Mouse (Mus musculus) G1E (cell line): ENCODE results near the gene Cables2. TPM values are rescaled to one million over a fixed set of nuclear protein-coding genes. Genes with fewer than 3 reads are reported as not detected.
"Not testable (repeated sequence)": the region's sequence is repeated elsewhere in the genome, so short reads cannot be mapped to it uniquely, and the experiment has no call there.

ENCODE experiments used
- ATAC-seq: 2 replicates; pipeline ENCODE4 v1.8.0; 2016; ENCODE audit warnings: mild to moderate bottlenecking; ENCODE audit not compliant: insufficient number of reproducible peaks, poor library complexity, low FRiP score, severe bottlenecking; ENCODE audit errors: extremely low read depth
- DNase-seq: peaks from one replicate; pipeline ENCODE4 v3.0.0; 2012; ENCODE audit warnings: low spot score
- H3K27me3 ChIP-seq: 2 replicates; pipeline ENCODE4 v1.6.1; 2012; ENCODE audit warnings: mild to moderate bottlenecking, low read length, inconsistent platforms; ENCODE audit not compliant: insufficient read depth
- H3K36me3 ChIP-seq: replicated peaks from 2 replicates; pipeline ENCODE3; 2012; ENCODE audit warnings: mild to moderate bottlenecking, inconsistent platforms
- H3K4me1 ChIP-seq: 2 replicates; pipeline ENCODE4 v1.6.1; 2012; ENCODE audit warnings: low read depth, low read length, inconsistent platforms, mixed read lengths; ENCODE audit not compliant: insufficient read depth
- H3K4me3 ChIP-seq: 2 replicates; pipeline ENCODE4 v1.5.1; 2012; ENCODE audit warnings: low read depth, mild to moderate bottlenecking, inconsistent platforms, low read length, moderate library complexity, mixed read lengths
- H3K9me3 ChIP-seq: replicated peaks from 2 replicates; pipeline ENCODE4 v1.6.1; 2012; ENCODE audit warnings: inconsistent platforms
- CTCF ChIP-seq: IDR thresholded peaks from 2 replicates; pipeline ENCODE4 v1.5.1; 2012; ENCODE audit warnings: low read depth, low read length, inconsistent platforms, mixed read lengths
- GATA1 ChIP-seq: IDR thresholded peaks from 2 replicates; pipeline ENCODE4 v1.6.1; 2012; ENCODE audit warnings: borderline replicate concordance, low read length, inconsistent platforms, mixed read lengths
- GATA2 ChIP-seq: IDR thresholded peaks from 2 replicates; pipeline ENCODE4 v1.6.1; 2012; ENCODE audit warnings: low read depth, low read length, inconsistent platforms, borderline replicate concordance
- POLR2AphosphoS5 ChIP-seq: IDR thresholded peaks from 2 replicates; pipeline ENCODE4 v1.6.1; 2012; ENCODE audit warnings: low read depth, low read length, inconsistent platforms; ENCODE audit not compliant: insufficient replicate concordance
- TAL1 ChIP-seq: conservative IDR thresholded peaks from 2 replicates; pipeline ENCODE4 v1.6.1; 2012; ENCODE audit warnings: low read depth, low read length, inconsistent platforms, mixed read lengths
- polyA plus RNA-seq: library from polyadenylated mRNA; stranded (reverse); fragments of >175 nt; gene quantifications from 2 replicates; pipeline ENCODE4 v1.2.3, GENCODE M21; 2012
- total RNA-seq, 2 experiments: library from RNA; stranded (forward) in 1 of 2; stranded (reverse) in 1 of 2; fragments of 200-1000 nt in 1 of 2; fragments of >200 nt in 1 of 2; fragmentation: Nextera tagmentation in 1 of 2; gene quantifications; 2 replicates each; pipeline ENCODE4 v1.2.3; 2014 to 2017

Cables2 gene
- total and polyA plus RNA-seq, 3 experiments = 8.7 to 14.5 (median 9.7) TPM

DNA sequence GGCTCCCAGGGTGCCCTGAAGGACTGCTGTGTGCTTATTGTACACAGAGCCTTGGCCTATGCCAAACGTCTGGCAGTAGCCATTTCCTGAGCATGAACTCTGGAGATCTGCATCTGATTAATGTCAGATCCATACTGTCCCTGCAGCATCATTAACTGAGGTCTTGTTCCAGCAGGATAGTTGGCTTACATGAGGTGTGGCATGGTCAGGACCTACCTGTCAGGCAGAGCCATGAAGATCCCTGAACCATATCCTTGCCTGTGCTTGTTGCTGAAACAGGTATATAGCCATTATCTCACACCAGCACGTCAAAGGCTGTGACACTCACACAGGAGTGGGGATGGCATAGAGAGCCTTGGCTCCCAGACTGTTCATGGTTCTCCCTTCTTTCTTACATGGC is 5.3 kb downstream of the Cables2 start:
- H3K4me3 ChIP-seq = no peak overlapping the region
- TF ChIP-seq POLR2AphosphoS5 = no peak
- no peak for TF ChIP-seq CTCF
- TF ChIP-seq TAL1 = no peak
- TF ChIP-seq GATA1 = no peak
- no peak for TF ChIP-seq GATA2
- no peak for ATAC-seq
- peaks cover 32% of the 10 kb centered on the region for H3K4me1 ChIP-seq
- H3K36me3 ChIP-seq = peaks cover 91% of the 10 kb centered on the region
- no peak for DNase-seq
- H3K9me3 ChIP-seq = no peaks in the 10 kb centered on the region
- no peaks in the 10 kb centered on the region for H3K27me3 ChIP-seq

DNA sequence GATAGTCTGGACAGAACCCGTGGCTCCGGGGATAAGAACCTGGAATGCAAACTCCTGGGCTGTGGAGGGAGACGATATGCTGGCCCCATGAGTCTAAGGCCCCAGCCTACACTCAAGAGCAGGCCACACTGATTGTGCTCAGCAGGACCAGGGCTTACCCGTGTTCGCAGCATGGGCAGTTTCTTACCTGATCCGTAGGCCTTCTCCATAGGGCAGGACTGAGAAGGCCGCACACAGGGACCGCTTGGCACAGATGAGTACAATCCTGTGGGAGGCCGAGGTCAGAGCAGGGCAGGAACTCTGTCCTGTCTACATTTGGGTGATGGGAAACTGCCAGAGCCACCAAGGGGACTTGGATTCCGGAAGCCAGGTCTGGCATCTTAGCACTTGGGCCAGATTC is 10.4 kb downstream of the Cables2 start:
- Histone ChIP-seq H3K36me3 (peaks cover 97% of the 10 kb centered on the region), H3K4me1 (peaks cover 30% of the 10 kb centered on the region), H3K4me3 (no peak overlapping the region), H3K9me3 (no peaks in the 10 kb centered on the region), H3K27me3 (no peaks in the 10 kb centered on the region)
- DNase-seq (no peak), ATAC-seq (no peak)
- no peak for TF ChIP-seq GATA2
- no peak for TF ChIP-seq TAL1
- no peak for TF ChIP-seq GATA1
- no peak for TF ChIP-seq POLR2AphosphoS5
- TF ChIP-seq CTCF = no peak

DNA sequence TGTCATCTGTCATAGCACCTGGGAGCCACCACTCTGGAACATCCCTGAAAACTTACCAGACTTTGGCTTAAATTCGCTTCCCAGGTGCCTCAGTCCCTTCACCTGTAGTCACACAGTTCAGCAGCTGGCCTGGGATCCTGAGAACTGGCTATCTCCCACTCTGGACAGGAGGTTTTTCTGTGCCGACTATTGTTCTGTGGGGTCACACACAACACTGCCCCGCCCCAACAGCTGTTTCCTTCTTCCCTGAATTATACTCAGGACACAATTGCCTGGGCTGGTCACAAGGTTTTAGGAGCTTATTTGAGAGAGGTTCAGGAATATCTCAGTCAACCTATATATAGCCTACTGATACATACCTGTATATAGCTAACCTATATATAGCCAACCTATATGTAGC is 10.9 kb downstream of the Cables2 start:
- Histone ChIP-seq H3K9me3 (no peaks in the 10 kb centered on the region), H3K36me3 (peaks cover 97% of the 10 kb centered on the region), H3K4me1 (peaks cover 31% of the 10 kb centered on the region), H3K27me3 (no peaks in the 10 kb centered on the region), H3K4me3 (no peak overlapping the region)
- TF ChIP-seq TAL1 = no peak
- no peak for TF ChIP-seq GATA1
- TF ChIP-seq GATA2 = no peak
- no peak for TF ChIP-seq POLR2AphosphoS5
- no peak for TF ChIP-seq CTCF
- no peak for DNase-seq
- no peak for ATAC-seq

DNA sequence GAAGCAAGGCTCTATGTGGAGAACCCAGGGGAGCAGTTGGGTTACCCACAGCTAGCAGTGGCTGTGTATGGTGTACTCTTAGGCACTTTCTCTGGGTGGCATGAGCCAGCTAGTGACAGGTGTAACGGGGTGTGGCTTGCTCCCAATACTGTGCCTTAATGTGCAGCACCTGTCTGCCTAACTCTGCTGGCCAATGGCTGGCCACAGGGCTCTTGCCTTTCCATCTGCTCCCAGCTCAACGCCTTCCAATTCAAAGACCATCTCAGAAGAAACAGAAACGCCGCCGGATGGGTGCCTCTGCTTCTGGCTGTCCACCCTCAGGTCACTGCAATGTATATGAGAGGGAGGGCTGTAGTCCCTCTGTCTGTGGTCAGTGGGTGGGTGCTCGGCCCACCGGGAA is 11.4 kb downstream of the Cables2 start:
- TF ChIP-seq POLR2AphosphoS5 (no peak), TAL1 (no peak), CTCF (no peak), GATA2 (no peak), GATA1 (no peak)
- Histone ChIP-seq H3K27me3 (no peaks in the 10 kb centered on the region), H3K9me3 (no peaks in the 10 kb centered on the region), H3K36me3 (peaks cover 93% of the 10 kb centered on the region), H3K4me1 (peaks cover 31% of the 10 kb centered on the region), H3K4me3 (no peak overlapping the region)
- ATAC-seq = no peak
- no peak for DNase-seq

DNA sequence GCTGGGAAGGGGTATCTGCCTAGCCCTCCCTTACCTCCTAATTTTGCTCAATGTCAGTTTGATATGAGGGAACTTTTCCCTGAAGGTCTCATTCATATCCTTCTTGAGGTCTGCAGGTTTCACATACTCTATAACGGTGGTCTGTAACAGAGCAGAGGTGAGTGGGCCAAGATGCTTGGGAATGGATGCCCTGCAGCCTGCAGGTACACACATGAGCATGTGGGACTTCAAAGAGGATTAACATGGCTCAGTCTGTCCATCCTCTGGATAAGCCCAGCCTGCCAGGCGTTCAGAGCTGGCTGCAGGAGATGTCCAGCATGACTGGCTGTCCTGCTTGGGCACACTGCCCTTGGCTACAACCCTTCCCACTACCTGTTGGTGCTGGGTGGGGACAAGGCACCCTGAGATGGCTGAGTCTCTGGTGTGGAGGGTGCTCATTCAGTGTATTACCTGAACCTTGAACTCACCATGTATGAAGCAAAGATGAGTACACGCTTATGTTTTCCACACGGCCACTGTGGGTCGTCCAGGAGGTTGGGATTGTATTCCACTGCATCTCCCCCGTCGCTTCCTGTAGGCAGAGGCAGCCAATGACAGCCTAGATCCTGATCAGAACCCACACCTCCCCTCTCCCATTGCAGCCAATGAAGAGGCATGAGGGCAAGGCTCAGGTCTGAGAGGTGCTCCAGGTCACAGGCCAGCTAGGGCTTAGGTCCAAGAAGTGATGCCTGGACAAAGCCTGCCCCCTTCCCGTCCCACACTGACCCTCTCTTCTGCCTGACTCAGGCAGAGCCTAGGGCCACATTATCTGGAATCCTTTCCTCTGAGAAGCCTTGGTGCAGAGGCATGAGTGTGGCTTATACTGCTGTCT is 12.5 kb downstream of the Cables2 start:
- Histone ChIP-seq H3K9me3 (no peaks in the 10 kb centered on the region), H3K4me3 (no peak overlapping the region), H3K27me3 (no peaks in the 10 kb centered on the region), H3K36me3 (peaks cover 82% of the 10 kb centered on the region), H3K4me1 (peaks cover 41% of the 10 kb centered on the region)
- DNase-seq (no peak), ATAC-seq (no peak)
- 0 out of 2 replicates have a peak, but pooled peaks have one; percentile 49 for TF ChIP-seq POLR2AphosphoS5
- no peak for TF ChIP-seq TAL1
- TF ChIP-seq GATA2 = no peak
- TF ChIP-seq GATA1 = no peak
- TF ChIP-seq CTCF = no peak

DNA sequence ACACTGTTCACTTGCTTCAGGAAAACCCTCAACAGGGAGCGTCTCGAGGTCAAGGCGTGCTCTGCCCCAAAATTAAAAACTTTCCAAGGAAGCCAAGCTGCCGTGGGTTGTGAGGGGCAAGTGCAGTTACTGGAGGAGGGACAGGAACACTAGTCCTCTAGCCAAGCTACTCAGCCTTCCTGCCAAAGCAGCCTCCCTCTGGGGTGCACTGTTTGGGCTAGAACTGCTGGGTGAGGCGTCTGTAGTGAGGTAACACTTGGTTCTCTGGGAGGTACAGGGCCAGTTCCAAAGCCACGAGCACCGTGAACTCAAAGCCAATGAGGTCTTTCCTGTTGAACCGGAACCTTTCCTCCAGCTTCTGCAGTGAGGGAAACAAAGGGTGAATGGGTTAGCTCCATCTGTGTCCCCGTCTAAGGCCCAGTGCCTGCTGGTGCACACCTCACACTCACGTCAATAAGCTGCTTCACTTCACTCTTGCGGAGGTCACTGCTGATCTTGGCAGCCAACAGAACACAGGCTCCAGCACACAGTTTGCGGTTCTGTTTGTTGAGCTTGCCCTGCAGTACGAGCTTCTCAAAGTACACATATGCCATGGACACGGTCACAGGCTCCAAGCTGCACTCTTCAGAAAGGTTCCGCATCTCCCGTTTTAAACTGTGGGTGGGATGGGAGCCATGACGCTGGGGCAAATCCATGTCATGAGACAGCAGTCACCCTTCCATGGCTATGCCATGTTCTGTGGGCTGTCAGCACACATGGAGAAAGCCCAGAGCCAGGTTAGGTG is 13.3 kb downstream of the Cables2 start:
- peak; percentile 68; the same call in 1 of the 2 replicates for TF ChIP-seq POLR2AphosphoS5
- H3K4me3 ChIP-seq, DNase-seq, H3K9me3 ChIP-seq, H3K27me3 ChIP-seq, ATAC-seq: not testable (repeated sequence)
- H3K36me3 ChIP-seq = peaks cover 78% of the 10 kb centered on the region
- H3K4me1 ChIP-seq = peaks cover 49% of the 10 kb centered on the region
